Mouse (Mus musculus) C2C12 (cell line): ENCODE results near the gene Birc3.

ENCODE experiments used
- CTCF ChIP-seq: IDR thresholded peaks from one replicate; pipeline ENCODE4 v1.5.1; 2011; ENCODE audit not compliant: control insufficient read depth, insufficient read depth, insufficient read length
- FOSL1 ChIP-seq: IDR thresholded peaks from one replicate; pipeline ENCODE4 v1.8.0; 2011; ENCODE audit warnings: mild to moderate bottlenecking, low read length; ENCODE audit not compliant: poor library complexity, insufficient read depth, severe bottlenecking

GRCm38 (mm10) chr9:7871316-7872043, 1.5 kb downstream of the Birc3 start:
- TF ChIP-seq CTCF (no peak), FOSL1 (no peak)
